Mouse (Mus musculus): ENCODE data around the gene Vezt.

GRCm38 (mm10) chr10:93919227-93919626, 116.4 kb downstream of the Vezt start:
- TF ChIP-seq CTCF (IDR thresholded peaks at IDR 0.05; ENCODE audit: borderline replicate concordance, insufficient read depth, low read depth, low read length) (no peak), POLR2A (IDR thresholded peaks at IDR 0.05; ENCODE audit: borderline replicate concordance, insufficient read depth, low read length) (no peak)
